Mouse (Mus musculus): ENCODE measurements around the gene Cnr2.

The Cnr2 gene

GRCm38 (mm10) chr4:135966283-135966682, 71.1 kb downstream of the Cnr2 start:
- DNase-seq (ENCODE audit: low spot score), result no peak

DNA sequence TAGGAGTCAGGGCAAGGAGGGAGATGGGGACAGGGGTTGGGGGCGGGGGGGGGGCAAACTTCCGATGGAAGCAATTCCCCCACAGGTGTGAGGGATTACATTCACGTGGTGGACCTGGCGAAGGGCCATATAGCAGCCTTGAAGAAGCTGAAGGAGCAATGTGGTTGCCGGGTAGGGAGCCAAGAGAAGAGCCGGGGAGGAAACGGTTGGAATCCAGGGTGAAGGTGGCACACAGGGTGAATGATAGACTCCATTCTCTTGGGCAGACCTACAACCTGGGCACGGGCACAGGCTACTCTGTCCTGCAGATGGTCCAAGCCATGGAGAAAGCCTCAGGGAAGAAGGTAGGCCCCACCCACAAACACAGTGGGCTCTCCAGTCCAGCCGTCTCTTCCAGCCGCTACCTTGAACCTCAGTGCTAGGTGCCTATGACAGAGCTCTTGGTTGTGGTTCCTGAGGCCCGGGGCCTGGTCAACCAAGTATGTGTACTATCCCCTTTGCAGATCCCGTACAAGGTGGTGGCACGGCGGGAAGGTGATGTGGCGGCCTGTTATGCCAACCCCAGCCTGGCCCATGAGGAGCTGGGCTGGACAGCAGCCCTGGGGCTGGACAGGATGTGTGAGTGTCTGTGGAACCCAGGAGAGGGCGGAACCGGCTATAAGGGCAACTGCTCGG, 72.0 kb downstream of the Cnr2 start:
- DNase-seq (ENCODE audit: low spot score), result no peak

DNA sequence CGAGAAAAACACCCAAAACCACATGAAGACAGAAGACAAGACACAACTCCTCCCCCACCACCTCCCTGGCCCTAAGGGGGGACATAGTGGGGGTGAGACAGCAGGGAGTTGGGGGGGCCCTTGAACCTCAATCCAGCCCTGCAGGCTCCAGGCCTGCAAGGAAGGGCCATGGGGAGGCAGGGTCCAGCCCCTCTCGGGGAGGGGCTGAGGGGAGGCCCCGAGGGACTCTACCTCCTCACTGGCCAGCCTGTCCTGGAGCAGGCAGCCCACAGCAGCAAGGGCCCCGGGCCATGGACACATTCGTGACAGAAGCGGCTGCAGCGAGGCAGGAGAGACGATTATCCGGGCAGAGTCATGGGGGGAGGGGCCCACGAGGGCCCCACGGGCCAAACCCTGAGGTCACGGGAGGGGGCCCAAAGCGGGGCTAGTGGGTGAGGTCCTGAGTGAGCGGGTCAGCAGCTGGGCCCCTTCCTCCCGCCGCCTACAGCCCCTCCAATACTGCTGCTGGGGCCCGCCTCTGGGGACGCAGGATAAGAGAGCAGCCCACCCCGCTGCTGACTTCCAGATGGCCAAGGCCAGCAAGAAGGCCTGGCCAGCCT, 73.2 kb downstream of the Cnr2 start:
- no peak for DNase-seq (ENCODE audit: low spot score)

GRCm38 (mm10) chr4:135969070-135969750, 74.0 kb downstream of the Cnr2 start:
- DNase-seq (ENCODE audit: low spot score), result no peak
